Mouse (Mus musculus): Measurements from ENCODE around the gene A930018P22Rik. TPM values are rescaled to one million over a fixed set of nuclear protein-coding genes. Genes with fewer than 3 reads are reported as not detected.
A peak's percentile ranks its signal among the peaks of the same experiment; 100 is the strongest.

The A930018P22Rik gene
- polyA plus RNA-seq, 1 experiment from 2014 or later, result not detected

- Histone ChIP-seq H3K27ac (no peak overlapping the region), H3K4me3 (replicated peaks; ENCODE audit: low read length) (no peak overlapping the region), H3K27me3 (ENCODE audit: control insufficient read depth, insufficient read depth, low read length) (no peaks in the 10 kb centered on the region; the same call in 1 of the 2 replicates), H3K36me3 (replicated peaks; ENCODE audit: control insufficient read depth, insufficient read depth) (no peaks in the 10 kb centered on the region), H3K9ac (no peak overlapping the region), H3K9me3 (ENCODE audit: control insufficient read depth, low read length) (no peaks in the 10 kb centered on the region), H3K4me1 (replicated peaks; ENCODE audit: control insufficient read depth, insufficient read depth, low read length) (no peaks in the 10 kb centered on the region), H3K4me2 (replicated peaks) (no peak overlapping the region)
- no peak for ATAC-seq (ENCODE audit: low FRiP score)
- 90% methylated on average over 13 of the region's 13 CpGs for WGBS
- DNase-seq (ENCODE audit: low spot score), result no peak
These were observed 6.4 kb downstream of the A930018P22Rik start for GRCm38 (mm10) chr2:104128803-104129531.

DNA sequence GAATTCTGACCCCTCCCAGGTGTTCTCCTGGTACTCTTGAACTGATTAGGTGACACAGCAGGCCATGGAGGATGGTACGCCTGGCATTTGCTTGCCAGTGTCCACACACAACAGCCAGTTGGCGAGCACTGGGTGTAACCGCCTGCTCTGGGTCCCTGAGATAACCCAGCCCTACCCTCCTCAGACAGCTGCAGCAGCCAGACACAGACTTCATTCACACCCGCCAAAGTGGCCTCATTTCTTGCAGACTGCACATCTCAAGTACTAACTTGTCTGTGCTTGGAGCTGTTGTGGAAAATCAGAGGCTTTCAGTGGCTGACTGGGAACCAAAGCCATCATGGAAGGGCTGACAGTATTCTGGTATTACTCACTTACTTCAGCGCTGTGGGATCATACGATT is 7.6 kb downstream of the A930018P22Rik start:
- no peak for ATAC-seq (ENCODE audit: low FRiP score)
- Histone ChIP-seq H3K36me3 (replicated peaks; ENCODE audit: control insufficient read depth, insufficient read depth) (no peaks in the 10 kb centered on the region), H3K4me3 (replicated peaks; ENCODE audit: low read length) (no peak overlapping the region), H3K9ac (no peak overlapping the region), H3K27me3 (ENCODE audit: control insufficient read depth, insufficient read depth, low read length) (no peaks in the 10 kb centered on the region), H3K4me1 (replicated peaks; ENCODE audit: control insufficient read depth, insufficient read depth, low read length) (no peaks in the 10 kb centered on the region), H3K27ac (no peak overlapping the region), H3K4me2 (replicated peaks) (no peak overlapping the region), H3K9me3 (ENCODE audit: control insufficient read depth, low read length) (no peaks in the 10 kb centered on the region)
- DNase-seq (ENCODE audit: low spot score), result no peak
- WGBS, result 81% methylated on average over 6 of the region's 6 CpGs

GRCm38 (mm10) chr2:104130969-104131368 is 8.4 kb downstream of the A930018P22Rik start:
- Histone ChIP-seq H3K4me2 (replicated peaks) (no peak overlapping the region), H3K27ac (no peak overlapping the region), H3K4me3 (replicated peaks; ENCODE audit: low read length) (no peak overlapping the region), H3K4me1 (replicated peaks; ENCODE audit: control insufficient read depth, insufficient read depth, low read length) (no peaks in the 10 kb centered on the region), H3K9me3 (ENCODE audit: control insufficient read depth, low read length) (no peaks in the 10 kb centered on the region), H3K36me3 (replicated peaks; ENCODE audit: control insufficient read depth, insufficient read depth) (no peaks in the 10 kb centered on the region), H3K27me3 (ENCODE audit: control insufficient read depth, insufficient read depth, low read length) (no peaks in the 10 kb centered on the region), H3K9ac (no peak overlapping the region)
- DNase-seq (ENCODE audit: low spot score) (no peak), ATAC-seq (ENCODE audit: low FRiP score) (no peak)
- WGBS, result 60% methylated on average over 3 of the region's 3 CpGs

- H3K27ac ChIP-seq, result no peak overlapping the region
- H3K4me1 ChIP-seq (replicated peaks; ENCODE audit: control insufficient read depth, insufficient read depth, low read length), result no peaks in the 10 kb centered on the region
- no peaks in the 10 kb centered on the region for H3K9me3 ChIP-seq (ENCODE audit: control insufficient read depth, low read length)
- no peaks in the 10 kb centered on the region for H3K27me3 ChIP-seq (ENCODE audit: control insufficient read depth, insufficient read depth, low read length)
- ATAC-seq (ENCODE audit: low FRiP score), result no peak
- 75% methylated on average over 7 of the region's 7 CpGs for WGBS
- no peak for DNase-seq (ENCODE audit: low spot score)
- H3K36me3 ChIP-seq (replicated peaks; ENCODE audit: control insufficient read depth, insufficient read depth), result no peaks in the 10 kb centered on the region
- H3K4me3 ChIP-seq (replicated peaks; ENCODE audit: low read length), result no peak overlapping the region
- no peak overlapping the region for H3K9ac ChIP-seq
- no peak overlapping the region for H3K4me2 ChIP-seq (replicated peaks)
These were observed 9.8 kb downstream of the A930018P22Rik start for GRCm38 (mm10) chr2:104132266-104132859.

- no peaks in the 10 kb centered on the region for H3K4me1 ChIP-seq (replicated peaks; ENCODE audit: control insufficient read depth, insufficient read depth, low read length)
- no peak overlapping the region for H3K4me3 ChIP-seq (replicated peaks; ENCODE audit: low read length)
- no peak overlapping the region for H3K27ac ChIP-seq
- DNase-seq (ENCODE audit: low spot score) (no peak), ATAC-seq (ENCODE audit: low FRiP score) (no peak)
- H3K27me3 ChIP-seq (ENCODE audit: control insufficient read depth, insufficient read depth, low read length), result no peaks in the 10 kb centered on the region
- H3K9ac ChIP-seq, result no peak overlapping the region
- WGBS, result 50% methylated on average over 12 of the region's 12 CpGs
- H3K4me2 ChIP-seq (replicated peaks), result no peak overlapping the region
- H3K9me3 ChIP-seq (ENCODE audit: control insufficient read depth, low read length), result no peaks in the 10 kb centered on the region
- no peaks in the 10 kb centered on the region for H3K36me3 ChIP-seq (replicated peaks; ENCODE audit: control insufficient read depth, insufficient read depth)
These were observed 10.7 kb downstream of the A930018P22Rik start for GRCm38 (mm10) chr2:104133042-104133810.

DNA sequence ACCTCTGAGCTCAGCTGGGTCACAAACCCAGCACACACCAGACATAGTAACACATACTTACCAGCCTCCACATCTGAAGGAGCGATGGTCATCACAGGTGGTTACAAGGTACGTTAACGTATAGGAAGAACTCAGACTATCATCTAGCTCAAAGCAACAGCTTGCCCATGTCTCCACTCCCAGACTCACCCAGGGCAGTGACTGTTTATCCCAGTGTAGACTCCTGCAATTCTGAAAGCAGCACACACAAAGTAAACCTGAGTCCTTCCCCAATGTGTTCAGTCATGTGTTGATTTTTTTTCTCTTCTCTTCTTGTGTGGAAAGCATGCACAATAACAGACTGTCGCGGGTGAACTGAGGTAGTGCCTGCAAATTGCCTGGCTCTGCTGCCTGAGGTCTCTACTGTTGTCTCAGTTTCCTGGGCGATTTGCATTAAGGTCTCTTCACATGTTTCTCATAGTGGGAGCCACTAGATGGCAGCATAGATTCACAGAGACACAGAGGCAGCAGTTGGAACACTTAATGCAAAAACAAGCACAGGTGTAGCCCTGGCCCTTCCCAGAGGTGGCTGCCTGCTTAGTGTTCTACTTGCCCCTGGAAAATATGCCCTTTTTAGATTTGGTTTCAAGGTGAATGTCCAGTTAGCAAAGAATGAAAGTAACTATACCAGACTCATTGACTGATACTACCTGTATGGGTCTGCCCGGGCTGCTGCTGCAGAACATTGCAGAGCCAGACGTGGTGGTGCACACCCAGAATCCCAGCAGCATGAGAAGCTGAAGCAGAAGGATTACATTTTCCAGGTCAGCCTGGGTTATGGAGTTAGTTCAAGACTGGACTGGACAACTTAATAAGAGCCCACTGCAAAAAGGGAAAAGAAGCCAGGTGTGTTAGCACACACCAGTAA is 11.8 kb downstream of the A930018P22Rik start:
- Histone ChIP-seq H3K27me3 (ENCODE audit: control insufficient read depth, insufficient read depth, low read length) (no peaks in the 10 kb centered on the region), H3K36me3 (replicated peaks; ENCODE audit: control insufficient read depth, insufficient read depth) (no peaks in the 10 kb centered on the region), H3K9ac (no peak overlapping the region), H3K4me1 (replicated peaks; ENCODE audit: control insufficient read depth, insufficient read depth, low read length) (no peaks in the 10 kb centered on the region), H3K9me3 (ENCODE audit: control insufficient read depth, low read length) (no peaks in the 10 kb centered on the region), H3K4me2 (replicated peaks) (no peak overlapping the region), H3K27ac (no peak overlapping the region), H3K4me3 (replicated peaks; ENCODE audit: low read length) (no peak overlapping the region)
- ATAC-seq (ENCODE audit: low FRiP score), result peak; percentile 82
- 51% methylated on average over 8 of the region's 8 CpGs for WGBS
- peak; percentile 91 for DNase-seq (ENCODE audit: low spot score)

DNA sequence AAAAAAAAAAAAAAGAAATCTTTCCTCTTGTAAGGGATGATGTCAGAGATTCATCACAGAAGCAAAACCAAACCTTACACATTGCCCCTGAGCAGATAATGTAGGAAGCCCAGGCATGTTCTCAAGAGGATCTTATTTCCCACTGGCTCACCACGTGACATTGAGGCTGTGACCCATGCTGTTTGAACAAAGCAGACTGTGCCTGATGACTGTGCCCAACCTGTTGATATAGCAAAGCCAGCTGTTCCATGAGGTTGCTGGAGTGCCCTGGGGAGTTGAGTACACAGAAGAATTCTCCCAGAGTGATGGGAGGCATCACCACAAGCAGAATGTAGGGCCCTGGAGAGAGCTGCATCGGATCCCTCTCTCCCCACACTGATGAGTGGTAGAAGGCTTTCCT is 13.4 kb downstream of the A930018P22Rik start:
- H3K27ac ChIP-seq, result no peak overlapping the region
- no peaks in the 10 kb centered on the region for H3K4me1 ChIP-seq (replicated peaks; ENCODE audit: control insufficient read depth, insufficient read depth, low read length)

DNA sequence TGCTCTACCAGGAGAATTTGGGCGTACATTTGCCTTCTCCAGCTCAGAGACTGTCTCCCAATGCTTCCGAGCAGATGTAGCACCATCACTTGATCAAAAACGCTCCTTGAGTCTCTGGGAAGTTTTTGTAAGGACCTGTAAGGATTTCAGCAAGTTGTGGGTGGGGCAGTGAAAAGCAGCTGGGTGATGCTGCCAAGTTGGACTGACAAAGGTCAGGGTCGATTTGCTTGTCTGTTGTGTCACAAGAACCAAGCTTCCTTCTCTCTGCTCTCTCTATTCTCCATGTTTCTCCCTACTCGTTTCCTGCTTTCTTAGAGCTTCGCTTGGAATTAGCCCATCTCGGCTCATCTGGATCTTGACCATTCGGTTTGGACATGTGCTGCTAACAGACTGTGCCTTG is 19.6 kb downstream of the A930018P22Rik start:
- no peak overlapping the region for H3K4me2 ChIP-seq (replicated peaks)
- H3K36me3 ChIP-seq (replicated peaks; ENCODE audit: control insufficient read depth, insufficient read depth), result no peaks in the 10 kb centered on the region
- no peak overlapping the region for H3K27ac ChIP-seq
- ATAC-seq (ENCODE audit: low FRiP score) (no peak), DNase-seq (ENCODE audit: low spot score) (no peak)
- H3K9ac ChIP-seq, result no peak overlapping the region
- no peaks in the 10 kb centered on the region for H3K4me1 ChIP-seq (replicated peaks; ENCODE audit: control insufficient read depth, insufficient read depth, low read length)
- H3K27me3 ChIP-seq (ENCODE audit: control insufficient read depth, insufficient read depth, low read length), result no peaks in the 10 kb centered on the region
- WGBS, result 93% methylated on average over 8 of the region's 8 CpGs
- no peaks in the 10 kb centered on the region for H3K9me3 ChIP-seq (ENCODE audit: control insufficient read depth, low read length)
- no peak overlapping the region for H3K4me3 ChIP-seq (replicated peaks; ENCODE audit: low read length)

More for the DNA sequence above, 13.4 kb downstream of the A930018P22Rik start:
- DNase-seq (ENCODE audit: low spot score), result no peak
- H3K4me3 ChIP-seq (replicated peaks; ENCODE audit: low read length), result no peak overlapping the region
- no peak for ATAC-seq (ENCODE audit: low FRiP score)
- H3K9me3 ChIP-seq (ENCODE audit: control insufficient read depth, low read length), result no peaks in the 10 kb centered on the region
- no peak overlapping the region for H3K9ac ChIP-seq
- no peaks in the 10 kb centered on the region for H3K27me3 ChIP-seq (ENCODE audit: control insufficient read depth, insufficient read depth, low read length)
- 62% methylated on average over 2 of the region's 2 CpGs for WGBS
- H3K4me2 ChIP-seq (replicated peaks), result no peak overlapping the region
- H3K36me3 ChIP-seq (replicated peaks; ENCODE audit: control insufficient read depth, insufficient read depth), result no peaks in the 10 kb centered on the region
